Mouse (Mus musculus) heart, adult 2 months (tissue): ENCODE data around the gene Masp2. TPM values are rescaled to one million over a fixed set of nuclear protein-coding genes. Genes with fewer than 3 reads are reported as not detected.

Experiments
- DNase-seq, 2 experiments: peaks; one replicate each; pipeline ENCODE4 v3.0.0; 2021
- H3K27ac ChIP-seq: fragments of 200-600 bp; 2 replicates; pipeline ENCODE4 v1.8.1; 2022
- H3K27me3 ChIP-seq: fragments of 200-500 bp; 2 replicates; pipeline ENCODE4 v1.6.1; 2012; ENCODE audit warnings: mild to moderate bottlenecking, low read length, inconsistent platforms, mixed read lengths; ENCODE audit not compliant: control insufficient read depth, insufficient read depth
- H3K36me3 ChIP-seq: fragments of 200-500 bp; 2 replicates; pipeline ENCODE4 v1.6.1; 2012; ENCODE audit warnings: low read length, inconsistent platforms; ENCODE audit not compliant: control insufficient read depth, insufficient read depth
- H3K4me1 ChIP-seq: fragments of 200-500 bp; 2 replicates; pipeline ENCODE4 v1.6.1; 2011; ENCODE audit warnings: low read length; ENCODE audit not compliant: control insufficient read depth, insufficient read depth
- H3K4me3 ChIP-seq: fragments of 200-600 bp; 2 replicates; pipeline ENCODE4 v1.8.1; 2022
- H3K79me2 ChIP-seq: fragments of 200-500 bp; replicated peaks from 2 replicates; pipeline ENCODE4 v1.6.1; 2012; ENCODE audit warnings: mild to moderate bottlenecking, inconsistent platforms, low read length, moderate library complexity, mixed read lengths; ENCODE audit not compliant: control insufficient read depth, insufficient read depth
- H3K9ac ChIP-seq: fragments of 200-500 bp; 2 replicates; pipeline ENCODE4 v1.6.1; 2012; ENCODE audit warnings: low read depth, mild to moderate bottlenecking, control low read depth, inconsistent platforms, low read length, mixed read lengths
- CTCF ChIP-seq: fragments of 200-600 bp; IDR thresholded peaks from 2 replicates; pipeline ENCODE4 v1.8.1; 2022; ENCODE audit warnings: antibody characterized with exemption, mild to moderate bottlenecking, moderate library complexity
- EP300 ChIP-seq: fragments of 200-500 bp; IDR thresholded peaks from 2 replicates; pipeline ENCODE4 v1.6.1; 2011; ENCODE audit warnings: low read depth, low read length, control low read depth; ENCODE audit not compliant: insufficient read depth
- POLR2A ChIP-seq: fragments of 200-500 bp; IDR thresholded peaks from 2 replicates; pipeline ENCODE4 v1.6.1; 2011; ENCODE audit warnings: mild to moderate bottlenecking, low read depth, low read length, control low read depth; ENCODE audit not compliant: insufficient read depth
- WGBS: fragments of 180-500 bp; shearing (Covaris S2); methylation state at CpG from one replicate; pipeline ENCODE4 v1.1.7; 2018; 5-methylcytosine and 5-hydroxymethylcytosine counted together
- intact Hi-C: fragments of 180-260 bp; cut with DNase I; formaldehyde crosslinking; loops from one replicate; pipeline ENCODE4 v1.15.1; 2025
- polyA plus RNA-seq: library from polyadenylated mRNA; depleted of rRNA; stranded (reverse); fragments of >200 nt; gene quantifications from 2 replicates; pipeline ENCODE4 v1.2.3, GENCODE M21; 2012; rRNA removed
- total RNA-seq, 2 experiments: library from RNA; stranded (reverse); gene quantifications; 2 replicates each; pipeline ENCODE4 v1.2.3; 2021

Gene Masp2
- total and polyA plus RNA-seq, 3 experiments = 0.29 to 2.3 (median 0.52) TPM

- WGBS = 71% methylated on average over 7 of the region's 7 CpGs
- Histone ChIP-seq H3K27ac (no peak overlapping the region), H3K36me3 (no peaks in the 10 kb centered on the region), H3K27me3 (no peaks in the 10 kb centered on the region), H3K4me1 (peaks cover under 1% of the 10 kb centered on the region; the same call in 1 of the 2 replicates), H3K9ac (no peak overlapping the region), H3K4me3 (no peak overlapping the region), H3K79me2 (no peaks in the 10 kb centered on the region)
- TF ChIP-seq POLR2A (no peak), CTCF (no peak), EP300 (no peak)
- intact Hi-C loops = no loop called here
- DNase-seq = no peak
Observed at GRCm38 (mm10) chr4:148663326-148663725, 61.0 kb downstream of the Masp2 start.

GRCm38 (mm10) chr4:148664021-148664420 is 61.7 kb downstream of the Masp2 start:
- intact Hi-C loops = no loop called here
- TF ChIP-seq CTCF (no peak), POLR2A (no peak), EP300 (no peak)
- no peaks in the 10 kb centered on the region for H3K79me2 ChIP-seq
- H3K27ac ChIP-seq = no peak overlapping the region
- WGBS = 74% methylated on average over 6 of the region's 6 CpGs
- DNase-seq = no peak
- H3K27me3 ChIP-seq = no peaks in the 10 kb centered on the region
- H3K9ac ChIP-seq = no peak overlapping the region
- no peak overlapping the region for H3K4me3 ChIP-seq
- peaks cover 2% of the 10 kb centered on the region; the same call in 1 of the 2 replicates for H3K4me1 ChIP-seq
- no peaks in the 10 kb centered on the region for H3K36me3 ChIP-seq

Other genes with a start within 250 kb of the Masp2 start
- gene Ubiad1, start 157.8 kb upstream of the Masp2 start, total RNA-seq = 10 to 100 TPM; 17.8 to 20.9 TPM
- gene Ubiad1, start 157.8 kb upstream of the Masp2 start, polyA plus RNA-seq = 25.1 and 25.5 TPM in 2 replicates
- gene Mtor, start 153.9 kb upstream of the Masp2 start, total RNA-seq = 10 to 100 TPM; 40.9 to 49.7 TPM
- 18.6 and 25.7 TPM in 2 replicates for gene Mtor, start 153.9 kb upstream of the Masp2 start, polyA plus RNA-seq
- 1 to 10 TPM; 2.5 TPM for gene Angptl7, start 102.1 kb upstream of the Masp2 start, total RNA-seq
- gene Angptl7, start 102.1 kb upstream of the Masp2 start, polyA plus RNA-seq = 3.7 and 4.4 TPM in 2 replicates
- gene Exosc10, start 44.1 kb upstream of the Masp2 start, total RNA-seq = 10 to 100 TPM; 38.7 to 39.6 TPM
- gene Exosc10, start 44.1 kb upstream of the Masp2 start, polyA plus RNA-seq = 21.9 and 27.2 TPM in 2 replicates
- 10 to 100 TPM; 14.8 to 16.8 TPM for gene Srm, start 11.1 kb upstream of the Masp2 start, total RNA-seq
- gene Srm, start 11.1 kb upstream of the Masp2 start, polyA plus RNA-seq = 20.4 and 21.9 TPM in 2 replicates
- 100 to 1,000 TPM; 116 to 119 TPM for gene Tardbp, start 24.5 kb downstream of the Masp2 start, total RNA-seq
- gene Tardbp, start 24.5 kb downstream of the Masp2 start, polyA plus RNA-seq = 70.5 and 156 TPM in 2 replicates
- gene Gm572, start 40.8 kb downstream of the Masp2 start, total RNA-seq = 1 to 10 TPM; 4.5 to 5.0 TPM
- gene Gm572, start 40.8 kb downstream of the Masp2 start, polyA plus RNA-seq = 1.9 and 4.1 TPM in 2 replicates
- 10 to 100 TPM; 42.5 to 47.0 TPM for gene Casz1, start 201.9 kb downstream of the Masp2 start, total RNA-seq
- 21.2 and 22.4 TPM in 2 replicates for gene Casz1, start 201.9 kb downstream of the Masp2 start, polyA plus RNA-seq